Mouse (Mus musculus): ENCODE measurements at regions not wholly inside any gene's neighbourhood (a gene's known extent, or its start where the extent isn't known, plus 50 kb on each side); places are given as distances from the start of the nearest gene placed in this dataset.
A peak's percentile ranks its signal among the peaks of the same experiment; 100 is the strongest.
"Not testable (repeated sequence)": the region's sequence is repeated elsewhere in the genome, so short reads cannot be mapped to it uniquely, and the experiment has no call there.

- no peak overlapping the region for H3K9ac ChIP-seq (ENCODE audit: low read length)
- 76% methylated on average over 2 of the region's 2 CpGs for WGBS
- H3K27me3 ChIP-seq (replicated peaks; ENCODE audit: control insufficient read depth, insufficient read depth, low read length), result no peaks in the 10 kb centered on the region
- DNase-seq (ENCODE audit: low spot score) (no peak), ATAC-seq (replicated peaks; ENCODE audit: low FRiP score, low TSS enrichment, low read depth) (no peak)
- no peak overlapping the region for H3K4me2 ChIP-seq (ENCODE audit: low read length)
- H3K27ac ChIP-seq (ENCODE audit: low read depth), result no peak overlapping the region
- H3K4me3 ChIP-seq (ENCODE audit: low read depth, low read length), result no peak overlapping the region
- H3K4me1 ChIP-seq (replicated peaks; ENCODE audit: control insufficient read depth, insufficient read depth, low read length), result no peaks in the 10 kb centered on the region
- H3K9me3 ChIP-seq (ENCODE audit: control insufficient read depth, low read length), result no peaks in the 10 kb centered on the region
- H3K36me3 ChIP-seq (ENCODE audit: control insufficient read depth, insufficient read depth, low read length), result no peaks in the 10 kb centered on the region
These were observed 106.3 kb downstream of the AI429214 start for GRCm38 (mm10) chr8:37099727-37100126.

GRCm38 (mm10) chr8:37112386-37112785 is 119.0 kb downstream of the AI429214 start:
- not testable (repeated sequence) for H3K9me3 ChIP-seq (ENCODE audit: control insufficient read depth, low read length); ATAC-seq (replicated peaks; ENCODE audit: low FRiP score, low TSS enrichment, low read depth); H3K4me2 ChIP-seq (ENCODE audit: low read length); H3K27me3 ChIP-seq (replicated peaks; ENCODE audit: control insufficient read depth, insufficient read depth, low read length); DNase-seq (ENCODE audit: low spot score); H3K36me3 ChIP-seq (ENCODE audit: control insufficient read depth, insufficient read depth, low read length); H3K27ac ChIP-seq (ENCODE audit: low read depth); H3K4me3 ChIP-seq (ENCODE audit: low read depth, low read length); H3K9ac ChIP-seq (ENCODE audit: low read length); H3K4me1 ChIP-seq (replicated peaks; ENCODE audit: control insufficient read depth, insufficient read depth, low read length)

- no peaks in the 10 kb centered on the region for H3K36me3 ChIP-seq (ENCODE audit: control insufficient read depth, insufficient read depth, low read length)
These were observed 132.4 kb downstream of the AI429214 start for GRCm38 (mm10) chr8:37125834-37126233.

GRCm38 (mm10) chr8:37129670-37130069 is 136.3 kb downstream of the AI429214 start:
- no peak for DNase-seq (ENCODE audit: low spot score)
- WGBS, result 61% methylated on average over 1 of the region's 1 CpGs

More at GRCm38 (mm10) chr8:37125834-37126233, 132.4 kb downstream of the AI429214 start:
- H3K4me3 ChIP-seq (ENCODE audit: low read depth, low read length), result no peak overlapping the region
- H3K27me3 ChIP-seq (replicated peaks; ENCODE audit: control insufficient read depth, insufficient read depth, low read length), result no peaks in the 10 kb centered on the region
- no peak overlapping the region for H3K9ac ChIP-seq (ENCODE audit: low read length)
- H3K27ac ChIP-seq (ENCODE audit: low read depth), result no peak overlapping the region
- H3K4me1 ChIP-seq (replicated peaks; ENCODE audit: control insufficient read depth, insufficient read depth, low read length), result no peaks in the 10 kb centered on the region
- DNase-seq (ENCODE audit: low spot score) (no peak), ATAC-seq (replicated peaks; ENCODE audit: low FRiP score, low TSS enrichment, low read depth) (no peak)
- no peak overlapping the region for H3K4me2 ChIP-seq (ENCODE audit: low read length)
- H3K9me3 ChIP-seq (ENCODE audit: control insufficient read depth, low read length), result no peaks in the 10 kb centered on the region

GRCm38 (mm10) chr8:37131988-37132387 is 138.6 kb downstream of the AI429214 start:
- no peak for ATAC-seq (replicated peaks; ENCODE audit: low FRiP score, low TSS enrichment, low read depth)
- H3K4me3 ChIP-seq (ENCODE audit: low read depth, low read length), result no peak overlapping the region

More at GRCm38 (mm10) chr8:37129670-37130069, 136.3 kb downstream of the AI429214 start:
- no peaks in the 10 kb centered on the region for H3K9me3 ChIP-seq (ENCODE audit: control insufficient read depth, low read length)
- no peaks in the 10 kb centered on the region for H3K36me3 ChIP-seq (ENCODE audit: control insufficient read depth, insufficient read depth, low read length)
- H3K27ac ChIP-seq (ENCODE audit: low read depth), result no peak overlapping the region
- H3K27me3 ChIP-seq (replicated peaks; ENCODE audit: control insufficient read depth, insufficient read depth, low read length), result no peaks in the 10 kb centered on the region
- no peak overlapping the region for H3K4me3 ChIP-seq (ENCODE audit: low read depth, low read length)
- ATAC-seq (replicated peaks; ENCODE audit: low FRiP score, low TSS enrichment, low read depth), result no peak
- H3K9ac ChIP-seq (ENCODE audit: low read length), result no peak overlapping the region
- no peak overlapping the region for H3K4me2 ChIP-seq (ENCODE audit: low read length)
- H3K4me1 ChIP-seq (replicated peaks; ENCODE audit: control insufficient read depth, insufficient read depth, low read length), result no peaks in the 10 kb centered on the region

GRCm38 (mm10) chr8:37134192-37134964 is 141.0 kb downstream of the AI429214 start:
- no peak overlapping the region for H3K4me3 ChIP-seq (ENCODE audit: low read depth, low read length)
- no peak overlapping the region for H3K9ac ChIP-seq (ENCODE audit: low read length)
- H3K27ac ChIP-seq (ENCODE audit: low read depth), result no peak overlapping the region
- H3K9me3 ChIP-seq (ENCODE audit: control insufficient read depth, low read length), result no peaks in the 10 kb centered on the region
- H3K27me3 ChIP-seq (replicated peaks; ENCODE audit: control insufficient read depth, insufficient read depth, low read length), result no peaks in the 10 kb centered on the region
- DNase-seq (ENCODE audit: low spot score), result no peak
- ATAC-seq (replicated peaks; ENCODE audit: low FRiP score, low TSS enrichment, low read depth), result no peak
- no peaks in the 10 kb centered on the region for H3K4me1 ChIP-seq (replicated peaks; ENCODE audit: control insufficient read depth, insufficient read depth, low read length)
- 72% methylated on average over 8 of the region's 8 CpGs for WGBS
- H3K36me3 ChIP-seq (ENCODE audit: control insufficient read depth, insufficient read depth, low read length), result no peaks in the 10 kb centered on the region
- H3K4me2 ChIP-seq (ENCODE audit: low read length), result no peak overlapping the region

More at GRCm38 (mm10) chr8:37131988-37132387, 138.6 kb downstream of the AI429214 start:
- H3K9ac ChIP-seq (ENCODE audit: low read length), result no peak overlapping the region
- H3K36me3 ChIP-seq (ENCODE audit: control insufficient read depth, insufficient read depth, low read length), result no peaks in the 10 kb centered on the region
- no peaks in the 10 kb centered on the region for H3K4me1 ChIP-seq (replicated peaks; ENCODE audit: control insufficient read depth, insufficient read depth, low read length)
- no peak overlapping the region for H3K27ac ChIP-seq (ENCODE audit: low read depth)
- WGBS, result 16% methylated on average over 4 of the region's 4 CpGs
- H3K27me3 ChIP-seq (replicated peaks; ENCODE audit: control insufficient read depth, insufficient read depth, low read length), result no peaks in the 10 kb centered on the region
- no peak overlapping the region for H3K4me2 ChIP-seq (ENCODE audit: low read length)
- peak; percentile 55 for DNase-seq (ENCODE audit: low spot score)
- H3K9me3 ChIP-seq (ENCODE audit: control insufficient read depth, low read length), result no peaks in the 10 kb centered on the region

- no peak overlapping the region for H3K9ac ChIP-seq (ENCODE audit: low read length)
- ATAC-seq (replicated peaks; ENCODE audit: low FRiP score, low TSS enrichment, low read depth), result no peak
- WGBS, result 75% methylated on average over 1 of the region's 1 CpGs
- no peaks in the 10 kb centered on the region for H3K9me3 ChIP-seq (ENCODE audit: control insufficient read depth, low read length)
- no peak overlapping the region for H3K4me3 ChIP-seq (ENCODE audit: low read depth, low read length)
- no peak overlapping the region for H3K27ac ChIP-seq (ENCODE audit: low read depth)
- H3K36me3 ChIP-seq (ENCODE audit: control insufficient read depth, insufficient read depth, low read length), result no peaks in the 10 kb centered on the region
- no peak for DNase-seq (ENCODE audit: low spot score)
- H3K27me3 ChIP-seq (replicated peaks; ENCODE audit: control insufficient read depth, insufficient read depth, low read length), result no peaks in the 10 kb centered on the region
- H3K4me2 ChIP-seq (ENCODE audit: low read length), result no peak overlapping the region
- no peaks in the 10 kb centered on the region for H3K4me1 ChIP-seq (replicated peaks; ENCODE audit: control insufficient read depth, insufficient read depth, low read length)
These were observed 156.9 kb downstream of the AI429214 start for GRCm38 (mm10) chr8:37150286-37150685.

GRCm38 (mm10) chr8:37154361-37154760 is 161.0 kb downstream of the AI429214 start:
- ATAC-seq (replicated peaks; ENCODE audit: low FRiP score, low TSS enrichment, low read depth) (no peak), DNase-seq (ENCODE audit: low spot score) (no peak)
- no peak overlapping the region for H3K27ac ChIP-seq (ENCODE audit: low read depth)
- H3K9ac ChIP-seq (ENCODE audit: low read length), result no peak overlapping the region
- no peak overlapping the region for H3K4me3 ChIP-seq (ENCODE audit: low read depth, low read length)
- H3K27me3 ChIP-seq (replicated peaks; ENCODE audit: control insufficient read depth, insufficient read depth, low read length), result no peaks in the 10 kb centered on the region
- no peaks in the 10 kb centered on the region for H3K36me3 ChIP-seq (ENCODE audit: control insufficient read depth, insufficient read depth, low read length)
- H3K4me1 ChIP-seq (replicated peaks; ENCODE audit: control insufficient read depth, insufficient read depth, low read length), result no peaks in the 10 kb centered on the region
- WGBS, result 85% methylated on average over 7 of the region's 7 CpGs
- no peak overlapping the region for H3K4me2 ChIP-seq (ENCODE audit: low read length)
- H3K9me3 ChIP-seq (ENCODE audit: control insufficient read depth, low read length), result no peaks in the 10 kb centered on the region

GRCm38 (mm10) chr8:37154946-37155345 is 161.5 kb downstream of the AI429214 start:
- ATAC-seq (replicated peaks; ENCODE audit: low FRiP score, low TSS enrichment, low read depth), result no peak
- H3K4me3 ChIP-seq (ENCODE audit: low read depth, low read length), result no peak overlapping the region
- H3K27ac ChIP-seq (ENCODE audit: low read depth), result no peak overlapping the region
- H3K4me2 ChIP-seq (ENCODE audit: low read length), result no peak overlapping the region
- no peaks in the 10 kb centered on the region for H3K27me3 ChIP-seq (replicated peaks; ENCODE audit: control insufficient read depth, insufficient read depth, low read length)
- H3K9me3 ChIP-seq (ENCODE audit: control insufficient read depth, low read length), result no peaks in the 10 kb centered on the region
- H3K36me3 ChIP-seq (ENCODE audit: control insufficient read depth, insufficient read depth, low read length), result no peaks in the 10 kb centered on the region
- WGBS, result 90% methylated on average over 8 of the region's 8 CpGs
- H3K9ac ChIP-seq (ENCODE audit: low read length), result no peak overlapping the region
- H3K4me1 ChIP-seq (replicated peaks; ENCODE audit: control insufficient read depth, insufficient read depth, low read length), result no peaks in the 10 kb centered on the region
- no peak for DNase-seq (ENCODE audit: low spot score)

Data from intestine, embryonic 14.5 days (tissue).